Mouse (Mus musculus): ENCODE data around the gene Slc9a3.
A peak's percentile ranks its signal among the peaks of the same experiment; 100 is the strongest.

Gene Slc9a3

GRCm38 (mm10) chr13:74121141-74121602, at the start of gene Slc9a3:
TSS of gene Slc9a3 (plus strand) at chr13:74121457.
- DNase-seq (ENCODE audit: low spot score in 2 of 2), result peak in 1 of 2 experiments; percentile 10

- DNase-seq (ENCODE audit: low spot score in 2 of 2), result no peak
Measured at GRCm38 (mm10) chr13:74071714-74072113, 49.5 kb upstream of the Slc9a3 start.

- DNase-seq (ENCODE audit: low spot score in 2 of 2), result no peak
Measured at GRCm38 (mm10) chr13:74073369-74073768, 47.9 kb upstream of the Slc9a3 start.

GRCm38 (mm10) chr13:74090265-74090664, 31.0 kb upstream of the Slc9a3 start:
- no peak for DNase-seq (ENCODE audit: low spot score in 2 of 2)

GRCm38 (mm10) chr13:74095936-74096335, 25.3 kb upstream of the Slc9a3 start:
- no peak for DNase-seq (ENCODE audit: low spot score in 2 of 2)

- DNase-seq (ENCODE audit: low spot score in 2 of 2), result peak; percentile 49 to 62
Measured at GRCm38 (mm10) chr13:74096715-74097363, 24.4 kb upstream of the Slc9a3 start.

GRCm38 (mm10) chr13:74098913-74099312, 22.3 kb upstream of the Slc9a3 start:
- DNase-seq (ENCODE audit: low spot score in 2 of 2), result no peak

- no peak for DNase-seq (ENCODE audit: low spot score in 2 of 2)
Measured at GRCm38 (mm10) chr13:74102108-74102830, 19.0 kb upstream of the Slc9a3 start.

- no peak for DNase-seq (ENCODE audit: low spot score in 2 of 2)
Measured at GRCm38 (mm10) chr13:74102831-74103582, 18.2 kb upstream of the Slc9a3 start.

GRCm38 (mm10) chr13:74104417-74104816, 16.8 kb upstream of the Slc9a3 start:
- DNase-seq (ENCODE audit: low spot score in 2 of 2), result no peak

GRCm38 (mm10) chr13:74107410-74107809, 13.8 kb upstream of the Slc9a3 start:
- no peak for DNase-seq (ENCODE audit: low spot score in 2 of 2)

- DNase-seq (ENCODE audit: low spot score in 2 of 2), result no peak
Measured at GRCm38 (mm10) chr13:74112593-74112992, 8.7 kb upstream of the Slc9a3 start.

GRCm38 (mm10) chr13:74113626-74114191, 7.5 kb upstream of the Slc9a3 start:
- no peak for DNase-seq (ENCODE audit: low spot score in 2 of 2)

GRCm38 (mm10) chr13:74121795-74122330, 606 bp downstream of the Slc9a3 start:
- no peak for DNase-seq (ENCODE audit: low spot score in 2 of 2)

GRCm38 (mm10) chr13:74122632-74123031, 1.4 kb downstream of the Slc9a3 start:
- DNase-seq (ENCODE audit: low spot score in 2 of 2), result no peak

GRCm38 (mm10) chr13:74127571-74127970, 6.3 kb downstream of the Slc9a3 start:
- DNase-seq (ENCODE audit: low spot score in 2 of 2), result no peak

GRCm38 (mm10) chr13:74129909-74130308, 8.7 kb downstream of the Slc9a3 start:
- no peak for DNase-seq (ENCODE audit: low spot score in 2 of 2)

GRCm38 (mm10) chr13:74138906-74139647, 17.8 kb downstream of the Slc9a3 start:
- no peak for DNase-seq (ENCODE audit: low spot score in 2 of 2)

GRCm38 (mm10) chr13:74140793-74141192, 19.5 kb downstream of the Slc9a3 start:
- no peak for DNase-seq (ENCODE audit: low spot score in 2 of 2)

GRCm38 (mm10) chr13:74143282-74143681, 22.0 kb downstream of the Slc9a3 start:
- DNase-seq (ENCODE audit: low spot score in 2 of 2), result no peak
